Mouse (Mus musculus) C2C12 (cell line): ENCODE measurements at regions not wholly inside any gene's neighbourhood (a gene's known extent, or its start where the extent isn't known, plus 50 kb on each side); places are given as distances from the start of the nearest gene placed in this dataset.

ENCODE experiments used
- H3K27me3 ChIP-seq: one replicate; pipeline ENCODE4 v1.6.1; 2011; ENCODE audit not compliant: control insufficient read depth, insufficient read depth, insufficient read length
- H3K36me3 ChIP-seq: one replicate; pipeline ENCODE4 v1.6.1; 2011; ENCODE audit not compliant: control insufficient read depth, insufficient read depth
- H3K4me3 ChIP-seq: one replicate; pipeline ENCODE4 v1.5.1; 2011; ENCODE audit warnings: mild to moderate bottlenecking, control low read depth; ENCODE audit not compliant: poor library complexity, insufficient read depth, severe bottlenecking
- H3K79me2 ChIP-seq: one replicate; pipeline ENCODE4 v1.6.1; 2011; ENCODE audit not compliant: control insufficient read depth, insufficient read depth
- H3K79me3 ChIP-seq: one replicate; pipeline ENCODE4 v1.6.1; 2011; ENCODE audit warnings: low read depth, control low read depth
- H3ac ChIP-seq: one replicate; pipeline ENCODE3; 2011; ENCODE audit warnings: low read depth; ENCODE audit not compliant: control insufficient read depth, insufficient read length
- CEBPB ChIP-seq: IDR thresholded peaks from one replicate; pipeline ENCODE4 v1.6.1; 2011; ENCODE audit warnings: low read depth, mild to moderate bottlenecking, control low read depth, moderate library complexity
- CTCF ChIP-seq: IDR thresholded peaks from one replicate; pipeline ENCODE4 v1.5.1; 2011; ENCODE audit not compliant: control insufficient read depth, insufficient read depth, insufficient read length
- FOSL1 ChIP-seq: IDR thresholded peaks from one replicate; pipeline ENCODE4 v1.8.0; 2011; ENCODE audit warnings: mild to moderate bottlenecking, low read length; ENCODE audit not compliant: poor library complexity, insufficient read depth, severe bottlenecking
- MAX ChIP-seq: IDR thresholded peaks from one replicate; pipeline ENCODE4 v1.6.1; 2011; ENCODE audit warnings: mild to moderate bottlenecking, control low read depth
- MYOD1 ChIP-seq: IDR thresholded peaks from one replicate; pipeline ENCODE4 v1.6.1; 2011; ENCODE audit warnings: low read depth; ENCODE audit not compliant: control insufficient read depth, insufficient read length
- MYOG ChIP-seq: IDR thresholded peaks from one replicate; pipeline ENCODE4 v1.6.1; 2011; ENCODE audit not compliant: control insufficient read depth, insufficient read length; ENCODE audit errors: extremely low read depth
- USF1 ChIP-seq: IDR thresholded peaks from one replicate; pipeline ENCODE4 v1.6.1; 2011; ENCODE audit warnings: low read depth, mild to moderate bottlenecking, control low read depth, moderate library complexity

DNA sequence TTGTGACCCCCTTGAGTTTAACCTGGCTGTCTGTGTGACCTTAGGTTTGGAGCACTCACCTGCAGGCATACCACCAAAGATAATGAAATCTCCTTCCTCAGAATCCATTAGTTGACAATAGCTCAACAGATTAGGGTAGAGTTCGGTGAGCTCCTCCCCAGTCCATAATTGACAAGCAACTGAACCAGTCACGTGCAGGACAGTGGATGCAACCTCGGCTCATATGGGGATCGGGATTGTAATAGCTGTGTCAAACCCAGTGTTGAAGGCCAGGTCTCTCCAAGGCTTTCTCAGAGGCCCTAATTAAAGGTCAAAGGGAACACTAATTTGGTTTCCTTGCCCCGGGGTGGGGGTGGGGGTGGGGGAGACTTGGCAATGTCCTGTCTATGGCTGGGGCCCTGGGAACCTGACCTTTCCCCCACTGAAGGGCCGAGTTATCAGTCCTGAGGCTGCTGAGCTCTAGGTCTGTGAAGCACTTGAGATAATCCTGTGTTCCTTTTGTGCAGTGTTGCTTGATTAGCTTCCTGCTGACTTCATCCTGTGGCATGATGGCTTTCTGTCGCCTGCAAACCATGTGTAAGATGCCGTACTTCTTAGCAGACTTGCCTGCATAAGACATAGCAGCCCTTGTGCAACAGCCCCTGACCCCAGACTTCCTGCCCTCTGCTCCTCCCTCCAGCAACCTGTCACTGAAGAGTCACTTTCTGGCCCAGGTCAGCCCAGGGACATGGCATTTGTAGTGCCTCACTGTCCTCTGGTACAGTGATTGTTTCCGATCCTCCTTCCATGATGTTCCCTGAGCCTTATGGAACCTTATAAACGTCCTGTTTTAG, 191.3 kb upstream of the Ctbp2 start:
- Histone ChIP-seq H3K36me3 (no peaks in the 10 kb centered on the region), H3K27me3 (peaks cover 3% of the 10 kb centered on the region), H3K79me3 (no peaks in the 10 kb centered on the region), H3K4me3 (no peak overlapping the region), H3K79me2 (no peaks in the 10 kb centered on the region), H3ac (no peak overlapping the region)
- TF ChIP-seq CEBPB, result no peak
- no peak for TF ChIP-seq FOSL1
- TF ChIP-seq MAX, result no peak
- TF ChIP-seq MYOD1, result no peak
- no peak for TF ChIP-seq CTCF
- TF ChIP-seq MYOG, result no peak
- TF ChIP-seq USF1, result no peak

DNA sequence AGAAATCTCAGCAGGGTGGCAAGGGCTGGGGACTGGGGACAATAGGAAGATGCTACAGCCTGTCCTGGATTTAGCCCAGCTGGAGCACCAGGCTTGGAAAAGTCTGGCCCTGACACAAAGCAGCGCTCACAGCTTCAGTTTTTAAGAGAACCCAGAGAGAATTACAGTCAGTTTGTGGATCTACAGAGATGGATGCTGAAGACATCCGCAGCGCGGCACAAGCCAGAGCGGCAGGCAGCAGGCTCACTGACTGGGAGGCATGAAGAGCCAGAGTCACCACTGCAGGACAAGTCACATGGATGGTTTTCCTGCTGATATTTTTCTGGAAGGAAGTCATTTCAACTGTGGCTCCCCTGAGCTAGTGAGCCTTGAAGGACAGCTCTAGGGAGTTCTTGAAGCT, 189.0 kb upstream of the Ctbp2 start:
- H3K79me3 ChIP-seq, result no peaks in the 10 kb centered on the region
- H3K27me3 ChIP-seq, result no peaks in the 10 kb centered on the region
- H3K79me2 ChIP-seq, result no peaks in the 10 kb centered on the region
- no peak overlapping the region for H3K4me3 ChIP-seq
- no peaks in the 10 kb centered on the region for H3K36me3 ChIP-seq
- H3ac ChIP-seq, result no peak overlapping the region
- TF ChIP-seq MYOG (no peak), CTCF (no peak), MAX (no peak), MYOD1 (no peak), FOSL1 (no peak), CEBPB (no peak), USF1 (no peak)

DNA sequence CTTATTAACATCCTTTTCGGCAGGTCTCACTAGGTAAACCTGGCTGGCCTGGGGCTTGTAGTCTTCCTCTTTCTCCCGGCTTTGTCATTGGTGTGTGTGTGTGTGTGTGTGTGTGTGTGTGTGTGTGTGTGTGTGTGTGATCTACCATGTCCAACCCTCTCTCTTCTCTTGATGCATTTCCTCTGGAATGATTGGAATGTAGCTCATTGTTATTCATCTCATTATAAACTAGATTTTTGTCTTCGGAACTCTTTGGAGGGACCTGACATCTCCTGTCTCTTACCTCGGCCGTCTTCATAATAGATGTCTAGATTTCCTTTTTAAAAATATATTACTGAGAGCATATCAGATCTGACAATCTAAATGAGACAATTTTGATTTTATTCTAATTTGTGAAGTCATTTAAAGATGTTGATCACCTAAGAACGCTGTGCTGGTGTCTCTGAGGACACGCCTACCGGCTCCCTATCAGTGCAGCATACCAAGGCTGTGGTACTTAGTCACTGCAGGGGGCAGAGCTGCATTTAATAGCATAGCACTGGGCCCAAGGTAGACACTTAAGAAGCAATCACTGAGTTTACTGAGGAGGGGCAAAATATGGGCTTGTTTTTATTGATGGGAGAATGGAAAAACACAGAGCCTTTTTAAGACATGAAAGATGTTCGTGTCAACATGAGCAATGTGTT, 187.1 kb upstream of the Ctbp2 start:
- no peaks in the 10 kb centered on the region for H3K79me3 ChIP-seq
- no peaks in the 10 kb centered on the region for H3K36me3 ChIP-seq
- H3K79me2 ChIP-seq, result no peaks in the 10 kb centered on the region
- TF ChIP-seq CEBPB (no peak), CTCF (no peak), MYOD1 (no peak), MYOG (no peak), MAX (no peak), FOSL1 (no peak), USF1 (no peak)
- no peak overlapping the region for H3K4me3 ChIP-seq
- no peaks in the 10 kb centered on the region for H3K27me3 ChIP-seq
- no peak overlapping the region for H3ac ChIP-seq

DNA sequence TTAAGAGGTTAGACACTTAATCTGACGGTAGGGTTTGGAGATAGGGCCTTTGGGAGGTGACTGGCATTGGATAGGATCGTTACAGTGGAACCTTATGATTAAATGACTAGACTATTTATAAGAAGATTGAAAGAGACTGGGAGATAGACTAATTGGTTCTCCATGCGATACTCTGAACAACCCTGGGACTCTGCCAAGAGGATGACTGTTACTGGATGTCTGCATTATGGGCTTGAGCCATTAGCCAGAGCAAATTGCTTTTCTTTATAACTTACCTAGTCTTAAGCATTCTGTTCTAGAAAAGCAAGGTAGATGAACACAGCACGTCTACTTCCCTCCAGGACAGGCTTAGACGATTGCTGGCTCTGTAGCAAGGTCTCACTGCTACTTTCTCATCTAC, 180.3 kb upstream of the Ctbp2 start:
- Histone ChIP-seq H3K4me3 (no peak overlapping the region), H3K27me3 (no peaks in the 10 kb centered on the region), H3K79me3 (no peaks in the 10 kb centered on the region), H3ac (no peak overlapping the region), H3K36me3 (no peaks in the 10 kb centered on the region), H3K79me2 (no peaks in the 10 kb centered on the region)
- TF ChIP-seq MYOD1 (no peak), CEBPB (no peak), CTCF (no peak), MAX (no peak)

DNA sequence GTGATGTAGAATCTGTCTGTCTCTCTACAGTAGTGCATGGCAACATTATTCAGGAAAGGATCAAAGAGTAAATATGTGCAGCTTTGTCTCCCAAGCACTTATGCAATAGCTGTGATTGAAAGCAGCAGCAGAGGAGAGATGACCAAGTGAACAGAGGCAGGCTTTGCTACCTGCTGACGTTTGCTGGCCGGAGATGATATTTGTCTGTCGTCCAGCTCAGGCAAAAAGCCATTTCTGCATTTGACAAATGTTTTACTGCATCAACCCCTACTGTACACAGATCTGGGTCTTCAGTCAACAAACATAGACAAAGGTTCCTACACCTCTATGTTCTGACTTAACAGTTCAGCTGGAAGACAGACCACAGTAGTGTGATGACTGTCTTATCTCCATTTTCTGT, 166.3 kb upstream of the Ctbp2 start:
- no peaks in the 10 kb centered on the region for H3K36me3 ChIP-seq
- no peaks in the 10 kb centered on the region for H3K79me2 ChIP-seq
- H3ac ChIP-seq, result no peak overlapping the region
- TF ChIP-seq CTCF (no peak), MYOG (no peak), CEBPB (no peak), FOSL1 (no peak), USF1 (no peak), MYOD1 (no peak), MAX (no peak)
- H3K4me3 ChIP-seq, result no peak overlapping the region
- no peaks in the 10 kb centered on the region for H3K79me3 ChIP-seq
- H3K27me3 ChIP-seq, result peaks cover 11% of the 10 kb centered on the region

DNA sequence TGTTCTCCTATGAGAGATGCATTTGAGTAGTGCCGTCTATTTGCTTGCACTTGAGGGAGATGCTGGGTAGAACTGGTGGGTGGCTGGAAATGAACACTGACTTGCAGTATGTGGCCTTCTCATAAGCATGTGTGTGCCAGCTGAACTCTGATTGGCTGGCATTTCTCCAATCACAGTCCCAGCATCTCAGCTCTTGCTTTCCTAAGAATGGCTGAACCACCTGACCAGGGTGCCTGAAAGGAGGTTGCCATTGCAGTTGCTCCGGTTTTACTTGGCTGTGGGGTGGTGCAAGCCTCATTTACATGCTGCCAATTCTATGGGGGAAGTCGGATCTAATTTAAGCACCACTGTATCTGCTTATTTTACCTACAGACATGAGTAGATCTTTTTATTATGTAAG, 164.1 kb upstream of the Ctbp2 start:
- H3K36me3 ChIP-seq, result no peaks in the 10 kb centered on the region
- H3K79me2 ChIP-seq, result no peaks in the 10 kb centered on the region
- H3K79me3 ChIP-seq, result no peaks in the 10 kb centered on the region
- peaks cover 17% of the 10 kb centered on the region for H3K27me3 ChIP-seq
- no peak overlapping the region for H3K4me3 ChIP-seq
- H3ac ChIP-seq, result no peak overlapping the region
- TF ChIP-seq USF1 (no peak), FOSL1 (no peak), MYOG (no peak)
